ENCODE assay signal across 1 mouse cellular context in the genomic region with DNA sequence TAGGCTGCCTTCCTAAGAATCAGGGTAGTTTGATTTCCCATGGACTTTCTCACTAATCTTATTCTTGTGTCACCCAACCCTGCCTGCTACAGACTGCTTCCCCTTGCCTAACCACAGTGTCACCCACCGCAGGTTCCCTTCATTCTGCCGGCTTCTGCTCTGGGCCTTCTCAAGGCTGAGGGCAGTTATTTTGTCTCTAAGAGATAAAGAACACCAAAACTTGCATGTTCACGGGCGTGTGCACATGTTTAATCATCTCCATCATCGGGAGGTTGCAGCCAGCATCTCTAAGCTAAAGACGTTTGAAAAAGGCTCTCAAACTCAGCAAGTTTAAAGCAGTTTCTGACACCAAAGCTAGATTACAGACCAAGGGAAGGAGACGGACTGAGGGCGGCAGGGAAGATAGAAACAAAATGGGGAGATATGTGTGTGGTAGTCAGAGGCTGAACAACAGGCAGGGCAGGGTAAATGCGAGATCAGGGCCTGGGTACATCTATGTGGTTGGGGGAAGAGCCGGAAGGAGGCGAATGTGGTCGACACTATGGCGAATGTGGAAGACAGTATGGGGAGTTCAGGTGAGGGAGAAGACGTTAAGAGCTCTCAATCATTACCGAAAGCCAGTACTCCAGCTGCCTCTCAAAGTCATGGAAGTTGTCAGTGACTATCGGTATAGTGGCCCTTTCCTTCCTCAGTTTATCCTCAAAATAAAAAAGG.
A peak's percentile ranks its signal among the peaks of the same experiment; 100 is the strongest.
TF ChIP-seq lines count a peak whose summit lies in the region.

No protein-coding gene starts in this region.

TF ChIP-seq in CH12.LX, 34 proteins besides CTCF, POLR2A, EP300 and RAD21 (continued from another document):
- no peak for TF ChIP-seq USF1 (IDR thresholded peaks at IDR 0.05; ENCODE audit: low read depth, low read length)
- TF ChIP-seq TBP (conservative IDR thresholded peaks at IDR 0.05; ENCODE audit: low read depth, low read length): peak; percentile 36; the same call in 1 of the 2 replicates
TF ChIP-seq in CH12.LX: peak in this region for 2.
